Mouse (Mus musculus) thymus, adult 2 months (tissue): ENCODE results near the gene Tbl1xr1. TPM values are rescaled to one million over a fixed set of nuclear protein-coding genes. Genes with fewer than 3 reads are reported as not detected.
A peak's percentile ranks its signal among the peaks of the same experiment; 100 is the strongest.

Source experiments
- DNase-seq: peaks from one replicate; pipeline ENCODE4 v3.0.0; 2021
- H3K27ac ChIP-seq: fragments of 200-500 bp; 2 replicates; pipeline ENCODE4 v1.5.1; 2012; ENCODE audit warnings: low read length, control low read depth; ENCODE audit not compliant: control insufficient read depth, insufficient read depth
- H3K27me3 ChIP-seq: fragments of 200-500 bp; 2 replicates; pipeline ENCODE4 v1.6.1; 2012; ENCODE audit warnings: mild to moderate bottlenecking, low read length, moderate library complexity, mixed read lengths; ENCODE audit not compliant: control insufficient read depth, insufficient read depth
- H3K36me3 ChIP-seq: fragments of 200-500 bp; 2 replicates; pipeline ENCODE4 v1.6.1; 2012; ENCODE audit warnings: mild to moderate bottlenecking, low read length, moderate library complexity; ENCODE audit not compliant: control insufficient read depth, insufficient read depth
- H3K4me1 ChIP-seq: fragments of 200-500 bp; replicated peaks from 2 replicates; pipeline ENCODE4 v1.6.1; 2012; ENCODE audit warnings: low read length; ENCODE audit not compliant: control insufficient read depth, insufficient read depth
- H3K4me3 ChIP-seq: fragments of 200-500 bp; 2 replicates; pipeline ENCODE4 v1.5.1; 2012; ENCODE audit warnings: mild to moderate bottlenecking, low read length, control low read depth, moderate library complexity; ENCODE audit not compliant: control insufficient read depth, insufficient read depth
- CTCF ChIP-seq: fragments of 200-500 bp; IDR thresholded peaks from 2 replicates; pipeline ENCODE4 v1.5.1; 2012; ENCODE audit warnings: mild to moderate bottlenecking, control low read depth, low read length, moderate library complexity, borderline replicate concordance; ENCODE audit not compliant: control insufficient read depth, poor library complexity, insufficient read depth; ENCODE audit errors: extremely low read depth
- POLR2A ChIP-seq: fragments of 200-500 bp; IDR thresholded peaks from 2 replicates; pipeline ENCODE4 v1.6.1; 2012; ENCODE audit warnings: mild to moderate bottlenecking, low read length, control low read depth, moderate library complexity; ENCODE audit not compliant: control insufficient read depth, poor library complexity, insufficient read depth; ENCODE audit errors: extremely low read depth
- WGBS: fragments of 180-500 bp; shearing (Covaris S2); methylation state at CpG from one replicate; pipeline ENCODE4 v1.1.7; 2018; 5-methylcytosine and 5-hydroxymethylcytosine counted together
- polyA plus RNA-seq: library from polyadenylated mRNA; depleted of rRNA; stranded (reverse); fragments of >200 nt; gene quantifications from 2 replicates; pipeline ENCODE4 v1.2.3, GENCODE M21; 2012; rRNA removed

The Tbl1xr1 gene
- 53.2 and 67.3 TPM in 2 replicates for polyA plus RNA-seq

DNA sequence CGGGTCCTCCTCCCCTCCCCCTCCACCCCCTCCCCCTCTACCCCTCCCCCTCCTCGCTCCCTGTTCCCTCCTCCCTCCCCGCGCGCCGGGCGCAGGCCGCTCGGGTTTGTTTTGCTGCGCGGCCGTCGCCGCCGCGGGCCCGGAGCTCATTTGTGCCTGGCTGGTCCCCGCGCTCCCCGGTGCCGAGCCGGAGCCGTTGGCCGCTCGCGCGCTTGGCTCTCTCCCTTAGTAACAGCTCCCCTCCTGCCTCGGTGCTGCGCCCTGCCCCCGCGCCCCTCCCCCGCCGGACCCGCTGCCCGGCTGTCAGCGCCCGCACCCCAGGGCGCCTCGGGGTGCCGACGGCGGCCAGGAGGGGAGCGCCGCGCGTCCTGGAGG, at the start of gene Tbl1xr1:
Gene Tbl1xr1, plus strand, starts transcription at position 92 of the 375 bp plus-strand sequence.
- Histone ChIP-seq H3K4me3 (peak within 1 kb of the TSS; percentile 79), H3K4me1 (peaks cover 31% of the 10 kb centered on the region), H3K36me3 (no peaks in the 10 kb centered on the region), H3K27me3 (no peaks in the 10 kb centered on the region), H3K27ac (peak within 1 kb of the TSS; percentile 88)
- 2% methylated on average over 36 of the region's 46 CpGs for WGBS
- DNase-seq: peak; percentile 95
- TF ChIP-seq CTCF (no peak), POLR2A (peak; percentile 44; the same call in 1 of the 2 replicates)

DNA sequence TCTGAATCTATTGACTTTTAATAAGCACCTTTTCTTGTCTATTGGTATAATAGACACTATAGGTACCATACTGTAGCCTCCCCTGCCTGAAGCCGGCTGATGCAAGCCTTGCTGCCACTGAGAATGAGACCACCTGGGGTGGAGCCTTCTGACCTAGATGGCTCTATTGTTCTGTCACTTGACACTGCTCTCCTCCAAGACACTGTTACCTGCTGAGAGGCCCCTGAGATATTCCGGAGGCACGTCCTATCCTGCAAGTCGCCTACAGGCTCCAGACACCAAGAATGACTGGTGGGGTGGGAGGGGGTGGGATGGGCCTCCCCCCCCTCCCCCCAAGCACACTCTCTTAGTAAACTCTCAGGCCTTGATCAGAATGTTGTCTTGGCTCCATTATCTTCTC, 38.4 kb upstream of the Tbl1xr1 start:
- TF ChIP-seq POLR2A (no peak), CTCF (no peak)
- H3K27me3 ChIP-seq: no peaks in the 10 kb centered on the region
- WGBS: 95% methylated on average over 4 of the region's 4 CpGs
- DNase-seq: no peak
- no peaks in the 10 kb centered on the region for H3K36me3 ChIP-seq
- peaks cover 3% of the 10 kb centered on the region for H3K4me1 ChIP-seq
- no peak overlapping the region for H3K27ac ChIP-seq
- H3K4me3 ChIP-seq: no peak overlapping the region

DNA sequence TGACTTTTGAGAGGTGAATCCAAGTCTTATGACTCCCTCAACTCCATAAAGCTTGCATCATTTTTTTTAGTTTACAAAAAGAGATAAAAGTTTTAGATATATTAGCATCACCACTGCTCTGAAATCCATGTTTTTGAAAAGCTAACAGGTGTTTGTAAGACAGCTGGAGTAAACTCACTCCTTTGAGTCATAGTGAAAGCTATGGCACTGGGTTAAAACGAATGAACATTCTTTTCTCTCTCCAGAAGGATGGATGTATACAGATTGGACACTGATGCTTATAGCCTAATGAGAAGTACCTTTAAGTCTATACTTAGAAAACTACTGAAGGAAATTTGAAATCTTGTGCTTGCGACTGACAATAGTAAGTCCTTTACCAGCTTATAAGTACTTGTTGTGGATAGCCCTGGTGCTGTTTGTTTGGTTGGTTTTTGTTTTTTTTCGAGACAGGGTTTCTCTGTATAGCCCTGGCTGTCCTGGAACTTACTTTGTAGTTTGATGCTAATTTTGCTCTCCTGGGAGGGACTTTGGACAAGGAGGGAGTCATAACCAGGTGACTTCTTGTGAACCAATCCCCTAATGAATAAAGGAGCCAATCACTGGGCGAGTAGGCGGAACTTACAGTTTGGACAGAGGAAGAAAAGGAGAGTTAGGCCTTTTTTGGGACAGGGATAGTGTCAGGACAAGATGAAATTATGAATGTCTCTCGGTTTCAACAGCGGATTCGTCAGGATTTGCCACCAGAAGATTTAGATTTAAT, 37.2 kb upstream of the Tbl1xr1 start:
- Histone ChIP-seq H3K36me3 (no peaks in the 10 kb centered on the region), H3K27me3 (no peaks in the 10 kb centered on the region), H3K4me3 (no peak overlapping the region), H3K4me1 (peaks cover 3% of the 10 kb centered on the region), H3K27ac (no peak overlapping the region)
- TF ChIP-seq CTCF: no peak
- no peak for DNase-seq
- 97% methylated on average over 8 of the region's 8 CpGs for WGBS

DNA sequence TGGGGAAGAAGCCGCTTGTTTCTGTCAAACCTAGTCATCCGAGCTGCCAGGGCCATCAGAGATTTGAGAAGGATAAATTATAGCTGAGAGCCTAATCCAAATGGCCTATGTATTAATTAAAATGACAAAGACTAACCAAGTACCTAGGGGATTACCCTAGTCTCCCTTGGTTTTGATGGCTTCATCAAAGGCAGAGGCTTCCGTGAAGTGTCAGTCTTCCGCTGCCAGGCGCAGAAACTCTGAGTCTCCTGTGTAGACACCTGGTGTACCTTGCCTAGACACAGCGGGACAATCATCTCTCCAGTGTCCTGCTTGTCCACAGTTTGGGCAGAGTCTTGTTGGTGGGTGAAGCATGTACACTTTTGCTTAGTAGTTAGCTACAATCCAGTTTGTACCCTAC, 35.8 kb upstream of the Tbl1xr1 start:
- H3K27ac ChIP-seq: no peak overlapping the region
- WGBS: 81% methylated on average over 6 of the region's 6 CpGs
- H3K4me3 ChIP-seq: no peak overlapping the region
- H3K36me3 ChIP-seq: no peaks in the 10 kb centered on the region
- H3K4me1 ChIP-seq: peaks cover 3% of the 10 kb centered on the region
- TF ChIP-seq POLR2A (no peak), CTCF (no peak)
- no peak for DNase-seq
- H3K27me3 ChIP-seq: no peaks in the 10 kb centered on the region

DNA sequence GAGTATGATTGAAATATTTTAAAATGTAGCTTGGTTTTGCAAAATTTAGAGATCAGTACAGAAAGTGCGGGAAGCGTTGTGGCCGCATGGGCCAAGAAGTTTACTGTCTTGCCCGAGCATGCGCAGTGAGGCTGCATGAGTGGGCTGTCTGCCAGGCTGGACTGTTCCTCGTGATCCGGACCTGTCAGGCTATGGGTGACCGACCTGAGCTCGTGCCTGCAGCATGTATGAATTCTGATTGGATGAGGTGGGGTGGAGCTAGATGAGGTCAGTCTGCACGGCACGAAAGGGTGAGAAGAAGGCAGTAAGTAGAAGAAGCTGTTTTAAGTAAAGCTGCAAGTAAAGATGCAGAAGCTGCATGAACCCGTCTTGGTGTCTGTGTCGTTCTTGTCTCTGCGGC, 29.2 kb upstream of the Tbl1xr1 start:
- TF ChIP-seq POLR2A (no peak), CTCF (no peak)
- no peak for DNase-seq
- Histone ChIP-seq H3K4me3 (no peak overlapping the region), H3K4me1 (no peaks in the 10 kb centered on the region), H3K27me3 (no peaks in the 10 kb centered on the region), H3K27ac (no peak overlapping the region), H3K36me3 (no peaks in the 10 kb centered on the region)
- 96% methylated on average over 14 of the region's 14 CpGs for WGBS

DNA sequence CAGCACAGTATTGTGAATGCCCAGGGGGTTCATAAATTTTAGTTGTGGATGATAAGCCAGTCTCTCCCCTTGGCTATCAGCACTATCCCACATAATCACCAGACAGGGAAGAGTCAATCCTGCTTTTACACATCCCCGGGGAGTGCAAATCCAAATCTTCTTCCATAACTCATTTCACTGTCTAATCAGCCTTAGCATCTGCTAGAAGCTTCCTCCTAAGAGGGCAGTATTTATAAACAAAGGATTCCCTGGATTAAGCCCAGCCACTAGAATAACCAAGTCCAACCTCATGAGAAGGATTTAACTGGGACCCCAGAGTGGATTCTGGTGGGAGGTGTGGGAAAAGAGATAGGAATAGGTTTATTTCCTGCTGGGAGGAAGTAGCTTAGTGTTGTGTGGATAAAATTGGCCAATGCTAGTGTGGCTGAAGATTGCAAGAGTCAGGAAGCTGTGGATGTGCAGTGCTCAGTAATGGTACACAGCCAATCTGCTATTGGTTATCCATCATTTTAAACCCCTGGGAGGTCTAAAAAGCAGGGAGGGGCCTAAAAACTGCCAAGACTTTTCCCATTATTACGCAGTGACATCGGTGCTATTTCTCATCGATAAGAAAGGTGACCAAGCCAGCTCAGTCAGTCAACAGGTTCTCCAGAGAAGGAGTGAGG, 19.7 kb upstream of the Tbl1xr1 start:
- Histone ChIP-seq H3K4me3 (no peak overlapping the region), H3K36me3 (no peaks in the 10 kb centered on the region), H3K4me1 (no peaks in the 10 kb centered on the region), H3K27ac (no peak overlapping the region), H3K27me3 (no peaks in the 10 kb centered on the region)
- DNase-seq: no peak
- WGBS: 95% methylated on average over 4 of the region's 4 CpGs
- TF ChIP-seq POLR2A: no peak
- TF ChIP-seq CTCF: no peak

DNA sequence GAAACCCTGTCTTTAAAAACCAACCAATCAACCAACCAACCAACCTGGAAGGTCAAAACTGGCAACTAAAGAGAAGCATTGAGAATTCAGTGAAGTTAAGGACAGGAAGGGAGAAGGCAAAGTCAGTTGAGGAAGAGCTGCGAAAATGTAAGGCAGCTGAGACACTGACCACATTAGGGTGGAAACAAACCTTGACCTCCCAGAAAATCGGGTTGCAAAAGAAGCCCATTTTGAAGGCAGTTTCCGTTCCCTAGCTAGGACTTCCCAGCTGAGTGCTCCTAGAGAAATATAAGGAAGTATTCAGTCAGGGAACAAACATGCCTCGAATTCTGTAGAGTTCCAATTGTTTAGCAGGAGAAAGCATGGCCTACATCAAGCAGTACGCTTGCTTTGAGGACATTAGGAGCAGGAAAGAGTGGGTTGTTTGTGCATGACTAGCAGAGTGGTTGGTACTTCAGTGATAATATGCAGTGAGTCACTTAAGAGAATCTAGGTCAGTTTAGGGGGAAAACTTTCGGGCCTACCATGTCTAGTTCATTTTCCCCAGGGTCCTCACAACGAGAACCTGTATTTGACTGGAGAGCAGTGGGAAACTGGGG, 18.1 kb upstream of the Tbl1xr1 start:
- no peak for TF ChIP-seq POLR2A
- TF ChIP-seq CTCF: no peak
- Histone ChIP-seq H3K36me3 (no peaks in the 10 kb centered on the region), H3K27me3 (no peaks in the 10 kb centered on the region), H3K4me1 (no peaks in the 10 kb centered on the region), H3K27ac (no peak overlapping the region), H3K4me3 (no peak overlapping the region)
- 87% methylated on average over 7 of the region's 7 CpGs for WGBS
- no peak for DNase-seq
